10 mouse cellular contexts compared by ENCODE assay signal in the genomic region with DNA sequence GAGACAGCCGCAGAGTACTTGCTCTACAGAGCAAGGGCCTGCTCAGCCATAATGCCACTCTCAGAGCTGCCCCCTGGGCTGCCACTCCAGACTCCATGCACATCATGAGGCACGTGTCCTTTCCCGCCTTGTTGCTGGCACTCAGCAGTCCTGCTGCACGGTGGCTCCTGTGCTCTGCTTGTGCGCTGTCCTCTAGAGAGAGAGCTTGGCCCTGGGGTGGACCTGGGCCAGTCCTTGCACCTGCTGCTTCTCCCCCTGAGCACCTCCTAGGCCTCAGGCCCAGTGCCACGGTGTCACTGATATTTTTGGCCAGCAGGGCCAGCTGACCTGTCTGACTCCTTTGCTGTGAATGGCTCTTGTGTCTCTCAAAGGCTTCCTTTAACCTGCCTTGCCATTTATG. TPM values are rescaled to one million over a fixed set of nuclear protein-coding genes. Genes with fewer than 3 reads are reported as not detected.
DNase-seq lines count a peak whose midpoint lies in the region; ATAC-seq and TF ChIP-seq lines count a peak whose summit lies in the region.
"Had no signal": no experiment of that assay in that cellular context is flagged by ENCODE, and none has a peak within 500 bp of the region (broad histone marks: within the 10 kb centered on the region; RNA-seq: fewer than 3 reads in every experiment).

No protein-coding gene starts in this region.

- no peak for TF ChIP-seq POLR2A in cortical plate, adult 2 months (IDR thresholded peaks at IDR 0.05; ENCODE audit: extremely low read depth, insufficient read depth, low read length)

- H3K9me3 ChIP-seq in midbrain, embryonic 13.5 days, result no peaks in the 10 kb centered on the region
- no peaks in the 10 kb centered on the region for H3K9me3 ChIP-seq in midbrain, embryonic 11.5 days (ENCODE audit: control insufficient read depth, low read length)
- H3K9me3 ChIP-seq in heart, embryonic 10.5 days, result no peaks in the 10 kb centered on the region
- H3K9me3 ChIP-seq: hindbrain, embryonic 12.5 days; limb, embryonic 13.5 days had no signal

- DNase-seq in midbrain, embryonic 11.5 days (ENCODE audit: low spot score, missing footprints), result no peak
- no peak for DNase-seq in heart, embryonic 10.5 days (ENCODE audit: low spot score)
- peak; percentile 94 for DNase-seq in skeletal muscle tissue, adult 2 months (ENCODE audit: low read depth, low spot score)
- DNase-seq in frontal cortex, adult 2 months (ENCODE audit: extremely low spot score in 1 of 2, low spot score in 1 of 2), result no peak
- no peak for DNase-seq in thymus, adult 18-20 months
- DNase-seq: thymus, postnatal 14 days had no signal

- no peaks in the 10 kb centered on the region for H3K27me3 ChIP-seq in midbrain, embryonic 13.5 days
- no peaks in the 10 kb centered on the region for H3K27me3 ChIP-seq in midbrain, embryonic 11.5 days (ENCODE audit: control insufficient read depth, insufficient read depth, low read length)
- H3K27me3 ChIP-seq in heart, embryonic 10.5 days (ENCODE audit: insufficient read depth, poor library complexity, severe bottlenecking), result no peaks in the 10 kb centered on the region
- H3K27me3 ChIP-seq: hindbrain, embryonic 12.5 days; limb, embryonic 13.5 days had no signal

- H3K4me1 ChIP-seq in midbrain, embryonic 13.5 days (replicated peaks), result peaks cover 8% of the 10 kb centered on the region; the same call in 1 of the 2 replicates
- no peaks in the 10 kb centered on the region for H3K4me1 ChIP-seq in midbrain, embryonic 11.5 days (ENCODE audit: control insufficient read depth, insufficient read depth, low read length)
- peaks cover 4% of the 10 kb centered on the region for H3K4me1 ChIP-seq in cortical plate, adult 2 months (ENCODE audit: control insufficient read depth, insufficient read depth, low read length)
- H3K4me1 ChIP-seq in heart, embryonic 10.5 days, result peaks cover 33% of the 10 kb centered on the region
- H3K4me1 ChIP-seq: limb, embryonic 13.5 days had no signal

- 88% methylated on average over 6 of the region's 6 CpGs for WGBS in midbrain, embryonic 13.5 days
- 84% methylated on average over 6 of the region's 6 CpGs for WGBS in midbrain, embryonic 11.5 days
- 70% methylated on average over 6 of the region's 6 CpGs for WGBS in heart, embryonic 10.5 days

- H3K36me3 ChIP-seq in midbrain, embryonic 13.5 days, result peaks cover 22% of the 10 kb centered on the region
- peaks cover 3% of the 10 kb centered on the region; the same call in 1 of the 2 replicates for H3K36me3 ChIP-seq in midbrain, embryonic 11.5 days (ENCODE audit: control insufficient read depth, insufficient read depth, low read length)
- H3K36me3 ChIP-seq in heart, embryonic 10.5 days, result peaks cover 21% of the 10 kb centered on the region

- H3K27ac ChIP-seq in midbrain, embryonic 13.5 days, result no peak overlapping the region
- no peak overlapping the region for H3K27ac ChIP-seq in midbrain, embryonic 11.5 days (ENCODE audit: low read depth, low read length)
- 0 out of 2 replicates have a peak overlapping the region, but pooled peaks have one; percentile 3 for H3K27ac ChIP-seq in cortical plate, adult 2 months (ENCODE audit: insufficient read depth, low read length)
- H3K27ac ChIP-seq in heart, embryonic 10.5 days, result peak overlapping the region; percentile 77
- H3K27ac ChIP-seq: hindbrain, embryonic 12.5 days; limb, embryonic 13.5 days had no signal

- no peak for TF ChIP-seq CTCF in cortical plate, adult 2 months (IDR thresholded peaks at IDR 0.05; ENCODE audit: extremely low read depth, insufficient read depth, low read length)

- no peak overlapping the region for H3K4me2 ChIP-seq in midbrain, embryonic 13.5 days (replicated peaks)
- no peak overlapping the region for H3K4me2 ChIP-seq in midbrain, embryonic 11.5 days
- H3K4me2 ChIP-seq: hindbrain, embryonic 12.5 days; limb, embryonic 13.5 days had no signal

- no peak overlapping the region for H3K4me3 ChIP-seq in midbrain, embryonic 13.5 days (replicated peaks)
- no peak overlapping the region for H3K4me3 ChIP-seq in midbrain, embryonic 11.5 days (ENCODE audit: low read depth, low read length)
- H3K4me3 ChIP-seq in cortical plate, adult 2 months (ENCODE audit: insufficient read depth, low read length), result no peak overlapping the region
- H3K4me3 ChIP-seq in heart, embryonic 10.5 days, result no peak overlapping the region
- H3K4me3 ChIP-seq: hindbrain, embryonic 12.5 days; limb, embryonic 13.5 days had no signal

- 0 out of 2 replicates have a peak overlapping the region, but pooled peaks have one; percentile 1 for H3K9ac ChIP-seq in midbrain, embryonic 13.5 days (replicated peaks)
- H3K9ac ChIP-seq in midbrain, embryonic 11.5 days (ENCODE audit: low read length), result no peak overlapping the region
- H3K9ac ChIP-seq: hindbrain, embryonic 12.5 days; limb, embryonic 13.5 days had no signal

- ATAC-seq in midbrain, embryonic 13.5 days, result no peak
- ATAC-seq in midbrain, embryonic 11.5 days (ENCODE audit: low FRiP score), result no peak

RNA-seq across cellular contexts. Expression of gene Isyna1, which starts 23.2 kb away (rescaled TPM):
- 119 and 133 TPM in 2 replicates for polyA plus RNA-seq in midbrain, embryonic 13.5 days (2015; fragmentation: Nextera tagmentation; extraction: Ambion mirVana)
- polyA plus RNA-seq in midbrain, embryonic 11.5 days (2014; fragmentation: Nextera tagmentation; extraction: Ambion mirVana), result 46.1 and 56.0 TPM in 2 replicates
- polyA plus RNA-seq in cortical plate, adult 2 months (2012; rRNA removed), result 71.1 and 77.2 TPM in 2 replicates
- polyA plus RNA-seq in heart, embryonic 10.5 days (2016; fragmentation: Nextera tagmentation; extraction: Ambion mirVana), result 192 and 214 TPM in 2 replicates
- polyA plus RNA-seq in frontal cortex, adult 2 months (2012; rRNA removed), result 69.0 and 81.9 TPM in 2 replicates

RNA-seq across cellular contexts. Expression of gene Ell, which starts 31.7 kb away (rescaled TPM):
- 17.8 and 18.0 TPM in 2 replicates for polyA plus RNA-seq in midbrain, embryonic 13.5 days (2015; fragmentation: Nextera tagmentation; extraction: Ambion mirVana)
- 13.0 TPM in 2 replicates for polyA plus RNA-seq in midbrain, embryonic 11.5 days (2014; fragmentation: Nextera tagmentation; extraction: Ambion mirVana)
- 23.8 and 23.9 TPM in 2 replicates for polyA plus RNA-seq in cortical plate, adult 2 months (2012; rRNA removed)
- polyA plus RNA-seq in heart, embryonic 10.5 days (2016; fragmentation: Nextera tagmentation; extraction: Ambion mirVana), result 15.8 and 18.5 TPM in 2 replicates
- 25.1 and 25.6 TPM in 2 replicates for polyA plus RNA-seq in frontal cortex, adult 2 months (2012; rRNA removed)

RNA-seq across cellular contexts. Expression of gene Ssbp4, which starts 37.7 kb away (rescaled TPM):
- polyA plus RNA-seq in midbrain, embryonic 13.5 days (2015; fragmentation: Nextera tagmentation; extraction: Ambion mirVana), result 123 and 129 TPM in 2 replicates
- 87.8 and 96.9 TPM in 2 replicates for polyA plus RNA-seq in midbrain, embryonic 11.5 days (2014; fragmentation: Nextera tagmentation; extraction: Ambion mirVana)
- polyA plus RNA-seq in cortical plate, adult 2 months (2012; rRNA removed), result 241 and 249 TPM in 2 replicates
- 67.3 and 107 TPM in 2 replicates for polyA plus RNA-seq in heart, embryonic 10.5 days (2016; fragmentation: Nextera tagmentation; extraction: Ambion mirVana)
- 266 and 276 TPM in 2 replicates for polyA plus RNA-seq in frontal cortex, adult 2 months (2012; rRNA removed)

RNA-seq across cellular contexts. Expression of gene Kxd1, which starts 43.2 kb away (rescaled TPM):
- 44.5 and 48.1 TPM in 2 replicates for polyA plus RNA-seq in midbrain, embryonic 13.5 days (2015; fragmentation: Nextera tagmentation; extraction: Ambion mirVana)
- polyA plus RNA-seq in midbrain, embryonic 11.5 days (2014; fragmentation: Nextera tagmentation; extraction: Ambion mirVana), result 48.0 and 50.0 TPM in 2 replicates
- polyA plus RNA-seq in cortical plate, adult 2 months (2012; rRNA removed), result 61.0 and 64.4 TPM in 2 replicates
- polyA plus RNA-seq in heart, embryonic 10.5 days (2016; fragmentation: Nextera tagmentation; extraction: Ambion mirVana), result 67.0 and 68.3 TPM in 2 replicates
- 60.6 and 61.4 TPM in 2 replicates for polyA plus RNA-seq in frontal cortex, adult 2 months (2012; rRNA removed)

RNA-seq across cellular contexts. Expression of gene Fkbp8, which starts 43.5 kb away (rescaled TPM):
- 370 and 392 TPM in 2 replicates for polyA plus RNA-seq in midbrain, embryonic 13.5 days (2015; fragmentation: Nextera tagmentation; extraction: Ambion mirVana)
- 203 and 215 TPM in 2 replicates for polyA plus RNA-seq in midbrain, embryonic 11.5 days (2014; fragmentation: Nextera tagmentation; extraction: Ambion mirVana)
- 592 and 612 TPM in 2 replicates for polyA plus RNA-seq in cortical plate, adult 2 months (2012; rRNA removed)
- 295 and 310 TPM in 2 replicates for polyA plus RNA-seq in heart, embryonic 10.5 days (2016; fragmentation: Nextera tagmentation; extraction: Ambion mirVana)
- 560 and 609 TPM in 2 replicates for polyA plus RNA-seq in frontal cortex, adult 2 months (2012; rRNA removed)

Comparison
In these comparisons a context has a peak if more than half of its experiments do, and no peak if none do; other contexts are left out.
1. H3K27ac ChIP-seq: peak in cortical plate, adult 2 months (single experiment) and heart, embryonic 10.5 days (single experiment); none in midbrain, embryonic 13.5 days (single experiment) and midbrain, embryonic 11.5 days (single experiment).